Mouse (Mus musculus) C2C12 (cell line): ENCODE data around the gene Sinhcaf. TPM values are rescaled to one million over a fixed set of nuclear protein-coding genes. Genes with fewer than 3 reads are reported as not detected.
"Not testable (repeated sequence)": the region's sequence is repeated elsewhere in the genome, so short reads cannot be mapped to it uniquely, and the experiment has no call there.

ENCODE experiments used
- H3K27me3 ChIP-seq: one replicate; pipeline ENCODE4 v1.6.1; 2011; ENCODE audit not compliant: control insufficient read depth, insufficient read depth, insufficient read length
- H3K36me3 ChIP-seq: one replicate; pipeline ENCODE4 v1.6.1; 2011; ENCODE audit not compliant: control insufficient read depth, insufficient read depth
- H3K4me3 ChIP-seq: one replicate; pipeline ENCODE4 v1.5.1; 2011; ENCODE audit warnings: mild to moderate bottlenecking, control low read depth; ENCODE audit not compliant: poor library complexity, insufficient read depth, severe bottlenecking
- H3K79me2 ChIP-seq: one replicate; pipeline ENCODE4 v1.6.1; 2011; ENCODE audit not compliant: control insufficient read depth, insufficient read depth
- H3K79me3 ChIP-seq: one replicate; pipeline ENCODE4 v1.6.1; 2011; ENCODE audit warnings: low read depth, control low read depth
- H3ac ChIP-seq: one replicate; pipeline ENCODE3; 2011; ENCODE audit warnings: low read depth; ENCODE audit not compliant: control insufficient read depth, insufficient read length
- CEBPB ChIP-seq: IDR thresholded peaks from one replicate; pipeline ENCODE4 v1.6.1; 2011; ENCODE audit warnings: low read depth, mild to moderate bottlenecking, control low read depth, moderate library complexity
- CTCF ChIP-seq: IDR thresholded peaks from one replicate; pipeline ENCODE4 v1.5.1; 2011; ENCODE audit not compliant: control insufficient read depth, insufficient read depth, insufficient read length
- FOSL1 ChIP-seq: IDR thresholded peaks from one replicate; pipeline ENCODE4 v1.8.0; 2011; ENCODE audit warnings: mild to moderate bottlenecking, low read length; ENCODE audit not compliant: poor library complexity, insufficient read depth, severe bottlenecking
- MAX ChIP-seq: IDR thresholded peaks from one replicate; pipeline ENCODE4 v1.6.1; 2011; ENCODE audit warnings: mild to moderate bottlenecking, control low read depth
- MYOD1 ChIP-seq: IDR thresholded peaks from one replicate; pipeline ENCODE4 v1.6.1; 2011; ENCODE audit warnings: low read depth; ENCODE audit not compliant: control insufficient read depth, insufficient read length
- MYOG ChIP-seq: IDR thresholded peaks from one replicate; pipeline ENCODE4 v1.6.1; 2011; ENCODE audit not compliant: control insufficient read depth, insufficient read length; ENCODE audit errors: extremely low read depth
- USF1 ChIP-seq: IDR thresholded peaks from one replicate; pipeline ENCODE4 v1.6.1; 2011; ENCODE audit warnings: low read depth, mild to moderate bottlenecking, control low read depth, moderate library complexity
- polyA plus RNA-seq: library from polyadenylated mRNA; unstranded; fragments of >200 nt; fragmentation: generic; extraction: Trizol; gene quantifications from one replicate; pipeline ENCODE4 v1.2.1, GENCODE M21; 2012; ENCODE audit warnings: missing spikeins

Gene Sinhcaf
- polyA plus RNA-seq, 1 experiment, result 22.4 TPM

- H3K79me2 ChIP-seq, result no peaks in the 10 kb centered on the region
- H3K27me3 ChIP-seq, result no peaks in the 10 kb centered on the region
- no peaks in the 10 kb centered on the region for H3K79me3 ChIP-seq
- TF ChIP-seq FOSL1 (no peak), MYOD1 (no peak), MYOG (no peak), USF1 (no peak), CTCF (no peak), MAX (no peak), CEBPB (no peak)
- H3ac ChIP-seq, result no peak overlapping the region
- peaks cover 12% of the 10 kb centered on the region for H3K36me3 ChIP-seq
- H3K4me3 ChIP-seq, result no peak overlapping the region
Observed at GRCm38 (mm10) chr6:148991660-148992372, 45.5 kb upstream of the Sinhcaf start.

GRCm38 (mm10) chr6:148989792-148990491 is 43.7 kb upstream of the Sinhcaf start:
- not testable (repeated sequence) for H3K79me2 ChIP-seq, H3K79me3 ChIP-seq, H3K27me3 ChIP-seq, H3K4me3 ChIP-seq, H3ac ChIP-seq
- H3K36me3 ChIP-seq, result peaks cover 12% of the 10 kb centered on the region

- no peak overlapping the region for H3K4me3 ChIP-seq
- H3K27me3 ChIP-seq, result no peaks in the 10 kb centered on the region
- H3K79me2 ChIP-seq, result no peaks in the 10 kb centered on the region
- no peaks in the 10 kb centered on the region for H3K79me3 ChIP-seq
- TF ChIP-seq CTCF, result no peak
- TF ChIP-seq FOSL1, result no peak
- no peak for TF ChIP-seq CEBPB
- TF ChIP-seq MYOG, result no peak
- no peak for TF ChIP-seq MAX
- TF ChIP-seq MYOD1, result no peak
- peaks cover 4% of the 10 kb centered on the region for H3K36me3 ChIP-seq
- H3ac ChIP-seq, result no peak overlapping the region
Observed at GRCm38 (mm10) chr6:148986003-148986402, 39.7 kb upstream of the Sinhcaf start.

GRCm38 (mm10) chr6:148980495-148980894 is 34.2 kb upstream of the Sinhcaf start:
- H3K36me3 ChIP-seq, result no peaks in the 10 kb centered on the region
- no peaks in the 10 kb centered on the region for H3K79me2 ChIP-seq
- H3K27me3 ChIP-seq, result no peaks in the 10 kb centered on the region
- no peaks in the 10 kb centered on the region for H3K79me3 ChIP-seq
- H3K4me3 ChIP-seq, result no peak overlapping the region
- H3ac ChIP-seq, result no peak overlapping the region
- TF ChIP-seq CEBPB (peak; percentile 60), MYOD1 (no peak)

GRCm38 (mm10) chr6:148975096-148975495 is 28.8 kb upstream of the Sinhcaf start:
- H3K36me3 ChIP-seq, result no peaks in the 10 kb centered on the region
- no peaks in the 10 kb centered on the region for H3K79me3 ChIP-seq
- H3K27me3 ChIP-seq, result no peaks in the 10 kb centered on the region
- H3K79me2 ChIP-seq, result no peaks in the 10 kb centered on the region
- H3ac ChIP-seq, result no peak overlapping the region
- H3K4me3 ChIP-seq, result no peak overlapping the region
- TF ChIP-seq CEBPB (no peak), MYOD1 (peak; percentile 37)

- H3K4me3 ChIP-seq, result no peak overlapping the region
- H3K27me3 ChIP-seq, result no peaks in the 10 kb centered on the region
- no peaks in the 10 kb centered on the region for H3K79me2 ChIP-seq
- H3ac ChIP-seq, result no peak overlapping the region
- TF ChIP-seq MYOD1, result no peak
- no peak for TF ChIP-seq USF1
- no peak for TF ChIP-seq CEBPB
- TF ChIP-seq FOSL1, result no peak
- no peak for TF ChIP-seq MAX
- TF ChIP-seq CTCF, result no peak
- no peak for TF ChIP-seq MYOG
- H3K79me3 ChIP-seq, result no peaks in the 10 kb centered on the region
- no peaks in the 10 kb centered on the region for H3K36me3 ChIP-seq
Observed at GRCm38 (mm10) chr6:148972891-148973290, 26.6 kb upstream of the Sinhcaf start.
